Mouse (Mus musculus) kidney, adult 2 months (tissue): ENCODE measurements at regions not wholly inside any gene's neighbourhood (a gene's known extent, or its start where the extent isn't known, plus 50 kb on each side); places are given as distances from the start of the nearest gene placed in this dataset.

ENCODE experiments used
- DNase-seq: peaks from one replicate; pipeline ENCODE4 v3.0.0; 2021
- H3K27ac ChIP-seq: fragments of 200-500 bp; 2 replicates; pipeline ENCODE4 v1.5.1; 2012; ENCODE audit warnings: low read depth, low read length, control low read depth, inconsistent platforms; ENCODE audit not compliant: insufficient read depth
- H3K27me3 ChIP-seq: fragments of 200-500 bp; replicated peaks from 2 replicates; pipeline ENCODE4 v1.6.1; 2012; ENCODE audit warnings: mild to moderate bottlenecking, moderate library complexity, low read length, inconsistent platforms; ENCODE audit not compliant: control insufficient read depth, insufficient read depth
- H3K36me3 ChIP-seq: fragments of 200-500 bp; 2 replicates; pipeline ENCODE4 v1.6.1; 2012; ENCODE audit warnings: mild to moderate bottlenecking, moderate library complexity, low read length, inconsistent platforms; ENCODE audit not compliant: control insufficient read depth, insufficient read depth
- H3K4me1 ChIP-seq: fragments of 200-500 bp; 2 replicates; pipeline ENCODE4 v1.6.1; 2011; ENCODE audit warnings: low read length; ENCODE audit not compliant: control insufficient read depth, insufficient read depth
- H3K4me3 ChIP-seq: fragments of 200-500 bp; 2 replicates; pipeline ENCODE4 v1.5.1; 2011; ENCODE audit warnings: mild to moderate bottlenecking, low read depth, low read length, control low read depth; ENCODE audit not compliant: insufficient read depth
- CTCF ChIP-seq: fragments of 200-500 bp; conservative IDR thresholded peaks from 2 replicates; pipeline ENCODE4 v1.5.1; 2011; ENCODE audit warnings: low read depth, mild to moderate bottlenecking, control low read depth, low read length, moderate library complexity, mixed read lengths; ENCODE audit not compliant: insufficient read depth, insufficient read length
- POLR2A ChIP-seq: fragments of 200-500 bp; IDR thresholded peaks from one replicate; pipeline ENCODE4 v1.6.1; 2011; ENCODE audit warnings: low read depth, low read length, control low read depth
- WGBS: fragments of 180-500 bp; shearing (Covaris S2); methylation state at CpG from one replicate; pipeline ENCODE4 v1.1.7; 2018; 5-methylcytosine and 5-hydroxymethylcytosine counted together

GRCm38 (mm10) chr9:74530748-74531147, 331.0 kb upstream of the Onecut1 start:
- H3K4me1 ChIP-seq: no peaks in the 10 kb centered on the region
- H3K36me3 ChIP-seq: no peaks in the 10 kb centered on the region
- no peak overlapping the region for H3K27ac ChIP-seq
- TF ChIP-seq CTCF: no peak
- no peak for TF ChIP-seq POLR2A
- no peaks in the 10 kb centered on the region; the same call in 1 of the 2 replicates for H3K27me3 ChIP-seq
- DNase-seq: no peak
- no peak overlapping the region for H3K4me3 ChIP-seq
- WGBS: 58% methylated on average over 9 of the region's 9 CpGs

- H3K4me3 ChIP-seq: no peak overlapping the region
- TF ChIP-seq POLR2A (no peak), CTCF (no peak)
- no peaks in the 10 kb centered on the region for H3K4me1 ChIP-seq
- no peak for DNase-seq
- H3K27ac ChIP-seq: no peak overlapping the region
- no peaks in the 10 kb centered on the region for H3K36me3 ChIP-seq
- H3K27me3 ChIP-seq: no peaks in the 10 kb centered on the region; the same call in 1 of the 2 replicates
- WGBS: 60% methylated on average over 3 of the region's 3 CpGs
These were observed 329.7 kb upstream of the Onecut1 start for GRCm38 (mm10) chr9:74531986-74532385.

- H3K27ac ChIP-seq: no peak overlapping the region
- WGBS: 58% methylated on average over 5 of the region's 5 CpGs
- H3K4me3 ChIP-seq: no peak overlapping the region
- no peaks in the 10 kb centered on the region; the same call in 1 of the 2 replicates for H3K27me3 ChIP-seq
- DNase-seq: no peak
- TF ChIP-seq CTCF: no peak
- no peak for TF ChIP-seq POLR2A
- H3K36me3 ChIP-seq: no peaks in the 10 kb centered on the region
- no peaks in the 10 kb centered on the region for H3K4me1 ChIP-seq
These were observed 326.7 kb upstream of the Onecut1 start for GRCm38 (mm10) chr9:74534976-74535375.

- H3K4me1 ChIP-seq: no peaks in the 10 kb centered on the region
- no peaks in the 10 kb centered on the region for H3K36me3 ChIP-seq
- DNase-seq: no peak
- TF ChIP-seq POLR2A (no peak), CTCF (no peak)
- no peaks in the 10 kb centered on the region for H3K27me3 ChIP-seq
- WGBS: 84% methylated on average over 5 of the region's 5 CpGs
- no peak overlapping the region for H3K4me3 ChIP-seq
- no peak overlapping the region for H3K27ac ChIP-seq
These were observed 305.6 kb upstream of the Onecut1 start for GRCm38 (mm10) chr9:74556116-74556515.

GRCm38 (mm10) chr9:74592757-74593156, 269.0 kb upstream of the Onecut1 start:
- no peak for TF ChIP-seq CTCF
- TF ChIP-seq POLR2A: no peak
- H3K36me3 ChIP-seq: no peaks in the 10 kb centered on the region
- WGBS: 79% methylated on average over 4 of the region's 4 CpGs
- H3K27me3 ChIP-seq: no peaks in the 10 kb centered on the region
- no peaks in the 10 kb centered on the region for H3K4me1 ChIP-seq
- H3K4me3 ChIP-seq: no peak overlapping the region
- DNase-seq: no peak
- no peak overlapping the region for H3K27ac ChIP-seq

GRCm38 (mm10) chr9:74593970-74594369, 267.8 kb upstream of the Onecut1 start:
- 87% methylated on average over 4 of the region's 4 CpGs for WGBS
- Histone ChIP-seq H3K36me3 (no peaks in the 10 kb centered on the region), H3K27ac (no peak overlapping the region), H3K27me3 (no peaks in the 10 kb centered on the region), H3K4me3 (no peak overlapping the region), H3K4me1 (no peaks in the 10 kb centered on the region)
- TF ChIP-seq CTCF: no peak
- TF ChIP-seq POLR2A: no peak
- DNase-seq: no peak

GRCm38 (mm10) chr9:74604415-74604814, 257.3 kb upstream of the Onecut1 start:
- Histone ChIP-seq H3K27me3 (no peaks in the 10 kb centered on the region), H3K27ac (no peak overlapping the region), H3K4me1 (no peaks in the 10 kb centered on the region), H3K36me3 (no peaks in the 10 kb centered on the region), H3K4me3 (no peak overlapping the region)
- no peak for TF ChIP-seq CTCF
- TF ChIP-seq POLR2A: no peak
- WGBS: 95% methylated on average over 1 of the region's 1 CpGs
- no peak for DNase-seq

- H3K36me3 ChIP-seq: no peaks in the 10 kb centered on the region
- no peak overlapping the region for H3K27ac ChIP-seq
- H3K4me3 ChIP-seq: no peak overlapping the region
- H3K27me3 ChIP-seq: peaks cover 2% of the 10 kb centered on the region; the same call in 1 of the 2 replicates
- no peak for DNase-seq
- no peaks in the 10 kb centered on the region for H3K4me1 ChIP-seq
- TF ChIP-seq CTCF (no peak), POLR2A (no peak)
These were observed 239.8 kb upstream of the Onecut1 start for GRCm38 (mm10) chr9:74621957-74622356.
